ENCODE assay signal across 26 mouse cellular contexts in the genomic region with DNA sequence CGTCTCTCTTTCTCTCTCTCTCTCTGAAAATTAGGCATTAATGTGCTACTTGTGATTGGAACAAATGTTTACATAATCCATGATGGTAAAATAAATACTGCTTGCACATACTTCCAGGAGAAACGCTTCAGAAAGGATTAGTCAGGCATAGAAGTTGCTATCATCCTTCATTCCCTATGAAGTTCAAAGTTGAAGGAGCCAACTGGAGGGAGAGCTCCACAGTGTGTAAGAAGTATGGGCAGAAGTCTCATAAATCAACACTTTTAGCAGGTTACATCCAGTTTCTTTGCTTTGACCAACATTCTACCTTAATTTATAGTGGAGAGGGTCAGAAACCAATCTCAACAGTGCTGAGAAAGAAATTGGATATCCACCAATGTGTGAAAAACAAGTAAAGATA.
DNase-seq lines count a peak whose midpoint lies in the region; ATAC-seq and TF ChIP-seq lines count a peak whose summit lies in the region.
"Had no signal": no experiment of that assay in that cellular context is flagged by ENCODE, and none has a peak within 500 bp of the region (broad histone marks: within the 10 kb centered on the region; RNA-seq: fewer than 3 reads in every experiment).

No protein-coding gene starts in this region.

- TF ChIP-seq EP300 in liver, postnatal 0 days (IDR thresholded peaks at IDR 0.05; ENCODE audit: low read depth), result no peak

- H3K36me3 ChIP-seq in kidney, embryonic 14.5 days (ENCODE audit: control insufficient read depth, insufficient read depth, low read length), result no peaks in the 10 kb centered on the region
- H3K36me3 ChIP-seq in liver, postnatal 0 days (replicated peaks; ENCODE audit: insufficient read depth, low read length), result no peaks in the 10 kb centered on the region
- no peaks in the 10 kb centered on the region for H3K36me3 ChIP-seq in liver, embryonic 12.5 days
- no peaks in the 10 kb centered on the region for H3K36me3 ChIP-seq in embryonic facial prominence, embryonic 10.5 days (replicated peaks)
- H3K36me3 ChIP-seq in midbrain, embryonic 13.5 days, result no peaks in the 10 kb centered on the region
- H3K36me3 ChIP-seq: embryonic facial prominence, embryonic 13.5 days; heart, embryonic 12.5 days had no signal

- ATAC-seq in kidney, embryonic 14.5 days (ENCODE audit: low FRiP score, low TSS enrichment), result peak; percentile 78; the same call in 1 of the 2 replicates
- no peak for ATAC-seq in liver, postnatal 0 days
- no peak for ATAC-seq in liver, embryonic 12.5 days
- ATAC-seq in midbrain, embryonic 13.5 days, result no peak
- ATAC-seq: activated CD4-positive, CD25-positive, alpha-beta regulatory T cell, adult 4 months; forebrain, embryonic 16.5 days; lung, postnatal 0 days had no signal

- 0 out of 2 replicates have a peak, but pooled peaks cover 3% of the 10 kb centered on the region for H3K4me1 ChIP-seq in kidney, embryonic 14.5 days (ENCODE audit: control insufficient read depth, insufficient read depth, low read length)
- H3K4me1 ChIP-seq in liver, postnatal 0 days (ENCODE audit: insufficient read depth), result 0 out of 2 replicates have a peak, but pooled peaks cover 2% of the 10 kb centered on the region
- no peaks in the 10 kb centered on the region for H3K4me1 ChIP-seq in liver, embryonic 12.5 days
- peaks cover 17% of the 10 kb centered on the region for H3K4me1 ChIP-seq in embryonic facial prominence, embryonic 10.5 days
- no peaks in the 10 kb centered on the region for H3K4me1 ChIP-seq in midbrain, embryonic 13.5 days (replicated peaks)

- no peak overlapping the region for H3K4me3 ChIP-seq in kidney, embryonic 14.5 days (ENCODE audit: low read length)
- H3K4me3 ChIP-seq in liver, postnatal 0 days (ENCODE audit: low read depth, low read length), result no peak overlapping the region
- no peak overlapping the region for H3K4me3 ChIP-seq in liver, embryonic 12.5 days
- no peak overlapping the region for H3K4me3 ChIP-seq in embryonic facial prominence, embryonic 10.5 days
- H3K4me3 ChIP-seq in midbrain, embryonic 13.5 days (replicated peaks), result no peak overlapping the region
- H3K4me3 ChIP-seq: embryonic facial prominence, embryonic 13.5 days; erythroblast, embryonic 14.5 days; gastrocnemius, adult 2 months; heart, embryonic 12.5 days had no signal

- H3K27ac ChIP-seq in kidney, embryonic 14.5 days (ENCODE audit: low read depth, low read length), result 0 out of 2 replicates have a peak overlapping the region, but pooled peaks have one; percentile 13
- no peak overlapping the region for H3K27ac ChIP-seq in liver, postnatal 0 days (ENCODE audit: low read depth)
- no peak overlapping the region for H3K27ac ChIP-seq in liver, embryonic 12.5 days
- H3K27ac ChIP-seq in embryonic facial prominence, embryonic 10.5 days (replicated peaks), result 0 out of 2 replicates have a peak overlapping the region, but pooled peaks have one; percentile 24
- H3K27ac ChIP-seq in midbrain, embryonic 13.5 days, result no peak overlapping the region
- H3K27ac ChIP-seq: gastrocnemius, adult 2 months; hindbrain, embryonic 14.5 days; macrophage had no signal

- no peak overlapping the region for H3K4me2 ChIP-seq in kidney, embryonic 14.5 days (replicated peaks; ENCODE audit: low read depth, low read length)
- H3K4me2 ChIP-seq in liver, postnatal 0 days (ENCODE audit: low read depth, low read length), result 0 out of 2 replicates have a peak overlapping the region, but pooled peaks have one; percentile 28
- no peak overlapping the region for H3K4me2 ChIP-seq in liver, embryonic 12.5 days
- H3K4me2 ChIP-seq in midbrain, embryonic 13.5 days (replicated peaks), result no peak overlapping the region
- H3K4me2 ChIP-seq: embryonic facial prominence, embryonic 13.5 days; heart, embryonic 12.5 days; hindbrain, embryonic 14.5 days had no signal

- WGBS in kidney, embryonic 14.5 days, result 45% methylated on average over 2 of the region's 2 CpGs
- 44% methylated on average over 2 of the region's 2 CpGs for WGBS in liver, postnatal 0 days (ENCODE audit: insufficient replicate concordance)
- WGBS in liver, embryonic 12.5 days (ENCODE audit: insufficient replicate concordance), result 56% methylated on average over 2 of the region's 2 CpGs
- WGBS in embryonic facial prominence, embryonic 10.5 days, result 74% methylated on average over 2 of the region's 2 CpGs
- 77% methylated on average over 2 of the region's 2 CpGs for WGBS in midbrain, embryonic 13.5 days

- TF ChIP-seq CTCF in liver, postnatal 0 days (IDR thresholded peaks at IDR 0.05; ENCODE audit: low read depth), result no peak

- no peak overlapping the region for H3K9ac ChIP-seq in kidney, embryonic 14.5 days (ENCODE audit: low read depth, low read length)
- H3K9ac ChIP-seq in liver, postnatal 0 days (replicated peaks), result no peak overlapping the region
- no peak overlapping the region for H3K9ac ChIP-seq in liver, embryonic 12.5 days
- no peak overlapping the region for H3K9ac ChIP-seq in midbrain, embryonic 13.5 days (replicated peaks)
- H3K9ac ChIP-seq: embryonic facial prominence, embryonic 13.5 days; heart, embryonic 12.5 days; hindbrain, embryonic 14.5 days had no signal

- no peaks in the 10 kb centered on the region for H3K27me3 ChIP-seq in kidney, embryonic 14.5 days (ENCODE audit: control insufficient read depth, insufficient read depth, low read length)
- H3K27me3 ChIP-seq in liver, postnatal 0 days (ENCODE audit: insufficient read depth, low read length), result no peaks in the 10 kb centered on the region
- no peaks in the 10 kb centered on the region for H3K27me3 ChIP-seq in liver, embryonic 12.5 days (replicated peaks)
- no peaks in the 10 kb centered on the region for H3K27me3 ChIP-seq in embryonic facial prominence, embryonic 10.5 days (replicated peaks; ENCODE audit: low read depth, poor library complexity, severe bottlenecking)
- H3K27me3 ChIP-seq in midbrain, embryonic 13.5 days, result no peaks in the 10 kb centered on the region
- H3K27me3 ChIP-seq: embryonic facial prominence, embryonic 13.5 days; heart, embryonic 12.5 days had no signal

- no peak for DNase-seq in kidney, postnatal 36 days
- no peak for DNase-seq in liver, postnatal 0 days
- no peak for DNase-seq in embryonic facial prominence, embryonic 10.5 days (ENCODE audit: low spot score)
- no peak for DNase-seq in right cerebral cortex, postnatal 25 days
- DNase-seq: B cell, adult 2 months; cerebellum, adult 18-20 months; cerebellum, postnatal 10 days; gastrocnemius, adult 2 months; gastrocnemius, postnatal 36 days; heart, adult 18-20 months; kidney, adult 2 months; layer of hippocampus, adult 9-11 months; spleen, adult 18-20 months; thymus, adult 2 months; thymus, postnatal 36 days had no signal

- H3K9me3 ChIP-seq in kidney, embryonic 14.5 days (ENCODE audit: control insufficient read depth, low read length), result no peaks in the 10 kb centered on the region
- H3K9me3 ChIP-seq in liver, postnatal 0 days (ENCODE audit: low read length), result no peaks in the 10 kb centered on the region
- no peaks in the 10 kb centered on the region for H3K9me3 ChIP-seq in liver, embryonic 12.5 days (replicated peaks)
- no peaks in the 10 kb centered on the region for H3K9me3 ChIP-seq in embryonic facial prominence, embryonic 10.5 days
- H3K9me3 ChIP-seq in midbrain, embryonic 13.5 days, result no peaks in the 10 kb centered on the region
- H3K9me3 ChIP-seq: embryonic facial prominence, embryonic 13.5 days; heart, embryonic 12.5 days had no signal

Comparison
In these comparisons a context has a peak if more than half of its experiments do, and no peak if none do; other contexts are left out.
1. H3K27ac ChIP-seq: peak in kidney, embryonic 14.5 days (single experiment) and embryonic facial prominence, embryonic 10.5 days (single experiment); none in liver, postnatal 0 days (single experiment), liver, embryonic 12.5 days (single experiment) and midbrain, embryonic 13.5 days (single experiment).